Mouse (Mus musculus) neural tube, embryonic 11.5 days (tissue): ENCODE data around the gene Pxn. TPM values are rescaled to one million over a fixed set of nuclear protein-coding genes. Genes with fewer than 3 reads are reported as not detected.
"Not testable (repeated sequence)": the region's sequence is repeated elsewhere in the genome, so short reads cannot be mapped to it uniquely, and the experiment has no call there.

ENCODE experiments used
- ATAC-seq: fragments of 200-750 bp; cut with Nextera tagmentation; 2 replicates; pipeline ENCODE4 v1.8.0; 2017; ENCODE audit warnings: moderate number of reproducible peaks, mild to moderate bottlenecking, moderate TSS enrichment, moderate library complexity; ENCODE audit not compliant: insufficient read depth, low FRiP score, low TSS enrichment
- DNase-seq: peaks from one replicate; pipeline ENCODE4 v3.0.0-alpha.2; 2015; ENCODE audit warnings: low spot score
- H3K27ac ChIP-seq: fragments of 300-500 bp; sonication (generic); 2 replicates; pipeline ENCODE4 v1.5.1; 2014; ENCODE audit warnings: low read depth, mild to moderate bottlenecking, low read length
- H3K27me3 ChIP-seq: fragments of 300-500 bp; sonication (generic); 2 replicates; pipeline ENCODE4 v1.6.1; 2014; ENCODE audit warnings: mild to moderate bottlenecking, low read length, mixed read lengths; ENCODE audit not compliant: control insufficient read depth, insufficient read depth
- H3K36me3 ChIP-seq: fragments of 300-500 bp; sonication (generic); 2 replicates; pipeline ENCODE4 v1.6.1; 2014; ENCODE audit warnings: mild to moderate bottlenecking, low read length, moderate library complexity, mixed read lengths; ENCODE audit not compliant: control insufficient read depth, insufficient read depth
- H3K4me1 ChIP-seq: fragments of 300-500 bp; sonication (generic); 2 replicates; pipeline ENCODE4 v1.6.1; 2014; ENCODE audit warnings: low read length, mixed read lengths; ENCODE audit not compliant: control insufficient read depth, insufficient read depth
- H3K4me2 ChIP-seq: fragments of 300-500 bp; sonication (generic); 2 replicates; pipeline ENCODE4 v1.6.1; 2014; ENCODE audit warnings: low read depth, mild to moderate bottlenecking, moderate library complexity
- H3K4me3 ChIP-seq: fragments of 300-500 bp; sonication (generic); 2 replicates; pipeline ENCODE4 v1.5.1; 2014; ENCODE audit warnings: low read depth, low read length
- H3K9ac ChIP-seq: fragments of 300-500 bp; sonication (generic); 2 replicates; pipeline ENCODE4 v1.6.1; 2014; ENCODE audit warnings: mild to moderate bottlenecking, low read length
- H3K9me3 ChIP-seq: fragments of 300-500 bp; sonication (generic); 2 replicates; pipeline ENCODE4 v1.6.1; 2016; ENCODE audit warnings: low read length; ENCODE audit not compliant: control insufficient read depth
- WGBS: fragments of 180-500 bp; shearing (Covaris S2); extraction: QIAGEN DNeasy Blood & Tissue Kit; methylation state at CpG from one replicate; pipeline ENCODE4 v1.1.7; 2014; 5-methylcytosine and 5-hydroxymethylcytosine counted together
- polyA plus RNA-seq: library from polyadenylated mRNA; unstranded; fragments of >200 nt; fragmentation: Nextera tagmentation; extraction: Ambion mirVana; gene quantifications from 2 replicates; pipeline ENCODE4 v1.2.1, GENCODE M21; 2014

Pxn gene
- polyA plus RNA-seq, 1 experiment from 2014 or later, result 13.3 TPM

GRCm38 (mm10) chr5:115577686-115578085 is 71.2 kb downstream of the Pxn start:
- not testable (repeated sequence) for H3K27ac ChIP-seq, H3K9me3 ChIP-seq, DNase-seq, H3K4me1 ChIP-seq, ATAC-seq, H3K4me2 ChIP-seq, H3K27me3 ChIP-seq, H3K4me3 ChIP-seq, H3K9ac ChIP-seq
- peaks cover 55% of the 10 kb centered on the region for H3K36me3 ChIP-seq
- 98% methylated on average over 4 of the region's 4 CpGs for WGBS

DNA sequence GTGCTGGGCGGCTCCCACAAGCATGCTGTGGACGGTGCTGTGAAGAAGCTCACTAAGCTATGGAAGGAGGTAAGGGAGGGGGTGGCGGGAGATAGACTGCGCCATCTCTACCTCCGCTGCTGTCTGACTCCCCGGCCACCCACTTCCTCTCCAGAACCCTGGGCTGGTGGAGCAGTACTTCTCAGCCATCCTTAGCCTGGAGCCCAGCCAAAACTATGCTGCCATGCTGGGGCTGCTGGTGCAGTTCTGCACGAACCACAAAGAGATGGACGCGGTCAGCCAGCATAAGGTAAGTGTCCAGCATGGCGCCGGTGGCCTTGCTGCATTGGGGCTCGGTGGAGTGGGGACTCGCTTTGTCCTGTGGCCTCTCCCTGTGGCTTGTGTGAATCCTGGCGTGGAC is 72.4 kb downstream of the Pxn start:
- Histone ChIP-seq H3K36me3 (peaks cover 61% of the 10 kb centered on the region), H3K4me2 (no peak overlapping the region), H3K4me1 (no peaks in the 10 kb centered on the region), H3K9ac (no peak overlapping the region), H3K27me3 (no peaks in the 10 kb centered on the region), H3K9me3 (no peaks in the 10 kb centered on the region; the same call in 1 of the 2 replicates), H3K4me3 (no peak overlapping the region), H3K27ac (no peak overlapping the region)
- WGBS, result 95% methylated on average over 14 of the region's 14 CpGs
- ATAC-seq, result no peak
- DNase-seq, result no peak

DNA sequence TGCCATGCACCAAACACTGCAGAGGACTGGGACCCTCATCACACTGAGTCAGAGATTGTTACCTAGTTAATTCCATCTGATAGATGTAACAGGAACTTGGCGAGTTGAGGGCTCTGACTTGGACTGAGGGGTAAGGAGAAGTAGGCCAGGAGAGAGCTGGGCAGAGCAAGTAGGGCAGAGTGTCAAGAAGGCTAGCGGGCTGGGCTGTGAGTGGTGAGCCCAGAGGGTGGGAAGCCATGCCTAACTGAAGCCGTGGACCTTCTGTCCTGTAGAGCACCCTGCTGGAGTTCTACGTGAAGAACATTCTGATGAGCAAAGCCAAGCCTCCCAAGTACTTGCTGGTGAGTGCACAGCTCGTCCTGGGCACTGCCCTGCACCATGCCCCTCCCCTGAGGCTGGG is 72.9 kb downstream of the Pxn start:
- Histone ChIP-seq H3K36me3 (peaks cover 61% of the 10 kb centered on the region), H3K4me3 (no peak overlapping the region), H3K27me3 (no peaks in the 10 kb centered on the region), H3K4me1 (no peaks in the 10 kb centered on the region), H3K9me3 (no peaks in the 10 kb centered on the region; the same call in 1 of the 2 replicates), H3K4me2 (no peak overlapping the region), H3K27ac (no peak overlapping the region), H3K9ac (no peak overlapping the region)
- DNase-seq, result no peak
- 86% methylated on average over 5 of the region's 5 CpGs for WGBS
- ATAC-seq, result no peak

GRCm38 (mm10) chr5:115580229-115581001 is 73.9 kb downstream of the Pxn start:
- Histone ChIP-seq H3K27me3 (no peaks in the 10 kb centered on the region), H3K4me1 (no peaks in the 10 kb centered on the region), H3K4me3 (no peak overlapping the region), H3K4me2 (no peak overlapping the region), H3K9me3 (no peaks in the 10 kb centered on the region; the same call in 1 of the 2 replicates), H3K9ac (no peak overlapping the region), H3K27ac (no peak overlapping the region), H3K36me3 (peaks cover 61% of the 10 kb centered on the region)
- ATAC-seq (no peak), DNase-seq (no peak)
- WGBS, result 95% methylated on average over 14 of the region's 14 CpGs

GRCm38 (mm10) chr5:115581662-115582061 is 75.2 kb downstream of the Pxn start:
- Histone ChIP-seq H3K27ac (no peak overlapping the region), H3K4me3 (no peak overlapping the region), H3K36me3 (peaks cover 54% of the 10 kb centered on the region), H3K9me3 (no peaks in the 10 kb centered on the region; the same call in 1 of the 2 replicates), H3K9ac (no peak overlapping the region), H3K4me1 (no peaks in the 10 kb centered on the region), H3K27me3 (no peaks in the 10 kb centered on the region), H3K4me2 (no peak overlapping the region)
- DNase-seq (no peak), ATAC-seq (no peak)
- 93% methylated on average over 9 of the region's 9 CpGs for WGBS

GRCm38 (mm10) chr5:115585616-115586015 is 79.1 kb downstream of the Pxn start:
- peaks cover 56% of the 10 kb centered on the region for H3K36me3 ChIP-seq
- no peak overlapping the region for H3K27ac ChIP-seq
- no peak overlapping the region for H3K9ac ChIP-seq
- 88% methylated on average over 12 of the region's 12 CpGs for WGBS
- H3K27me3 ChIP-seq, result no peaks in the 10 kb centered on the region
- no peaks in the 10 kb centered on the region; the same call in 1 of the 2 replicates for H3K9me3 ChIP-seq
- DNase-seq (no peak), ATAC-seq (no peak)
- H3K4me1 ChIP-seq, result no peaks in the 10 kb centered on the region
- no peak overlapping the region for H3K4me2 ChIP-seq
- H3K4me3 ChIP-seq, result no peak overlapping the region

GRCm38 (mm10) chr5:115586166-115586565 is 79.7 kb downstream of the Pxn start:
- 87% methylated on average over 15 of the region's 15 CpGs for WGBS
- H3K36me3 ChIP-seq, result peaks cover 51% of the 10 kb centered on the region
- no peak overlapping the region for H3K4me2 ChIP-seq
- H3K4me1 ChIP-seq, result no peaks in the 10 kb centered on the region
- no peak overlapping the region for H3K4me3 ChIP-seq
- no peak for ATAC-seq
- H3K9me3 ChIP-seq, result no peaks in the 10 kb centered on the region; the same call in 1 of the 2 replicates
- H3K27ac ChIP-seq, result no peak overlapping the region
- no peak for DNase-seq
- no peaks in the 10 kb centered on the region for H3K27me3 ChIP-seq
- H3K9ac ChIP-seq, result no peak overlapping the region

DNA sequence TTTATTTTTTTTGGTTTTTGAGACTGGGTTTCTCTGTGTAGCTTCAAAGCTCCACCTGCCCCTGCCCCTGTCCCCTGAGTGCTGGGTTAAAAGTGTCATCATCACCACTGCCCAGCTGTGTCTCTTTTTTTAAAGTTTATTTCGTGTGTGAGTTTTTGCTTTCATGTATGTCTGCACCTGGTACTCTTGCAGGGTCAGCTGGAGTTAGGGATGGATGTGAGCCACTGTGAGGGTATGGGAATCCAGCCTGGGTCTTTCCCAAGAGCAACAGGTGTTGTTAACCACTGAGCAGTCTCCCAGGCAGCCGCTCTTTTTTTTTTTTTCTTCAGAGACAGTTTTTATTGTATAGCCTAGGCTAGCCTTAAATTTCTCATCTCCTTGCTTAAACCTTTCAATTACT is 80.3 kb downstream of the Pxn start:
- Histone ChIP-seq H3K9me3 (no peaks in the 10 kb centered on the region; the same call in 1 of the 2 replicates), H3K4me1 (no peaks in the 10 kb centered on the region), H3K27ac (no peak overlapping the region), H3K4me2 (no peak overlapping the region), H3K27me3 (no peaks in the 10 kb centered on the region), H3K9ac (no peak overlapping the region), H3K4me3 (no peak overlapping the region), H3K36me3 (peaks cover 47% of the 10 kb centered on the region)
- ATAC-seq (no peak), DNase-seq (no peak)
- 98% methylated on average over 2 of the region's 2 CpGs for WGBS

DNA sequence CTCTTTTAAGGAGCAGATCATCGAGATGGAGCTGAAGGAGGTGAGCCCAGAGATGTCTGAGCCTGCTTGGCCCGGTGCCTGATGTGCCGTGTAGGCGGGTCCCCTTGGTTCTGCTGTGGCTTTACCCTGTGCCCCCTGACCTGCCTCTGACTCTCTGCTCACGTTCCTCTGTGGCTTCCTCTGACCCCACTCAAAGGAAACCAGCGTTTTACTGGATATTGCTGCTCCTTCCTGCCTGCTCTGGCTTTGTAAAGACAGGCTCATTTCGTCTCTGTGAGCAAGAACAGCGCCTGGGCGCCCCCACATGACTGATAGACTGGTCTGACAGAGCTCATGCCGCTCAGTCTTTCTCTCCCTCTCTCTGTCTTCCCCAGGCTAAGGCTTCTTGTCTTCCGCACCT is 84.6 kb downstream of the Pxn start:
- Histone ChIP-seq H3K36me3 (peaks cover 52% of the 10 kb centered on the region), H3K9me3 (no peaks in the 10 kb centered on the region), H3K27ac (no peak overlapping the region), H3K27me3 (no peaks in the 10 kb centered on the region), H3K4me3 (no peak overlapping the region), H3K4me2 (no peak overlapping the region), H3K4me1 (no peaks in the 10 kb centered on the region), H3K9ac (no peak overlapping the region)
- DNase-seq (no peak), ATAC-seq (no peak)
- WGBS, result 92% methylated on average over 11 of the region's 11 CpGs
